Mouse (Mus musculus) neural tube, embryonic 12.5 days (tissue): ENCODE measurements at regions not wholly inside any gene's neighbourhood (a gene's known extent, or its start where the extent isn't known, plus 50 kb on each side); places are given as distances from the start of the nearest gene placed in this dataset.

Experiments used
- ATAC-seq: fragments of 200-750 bp; cut with Nextera tagmentation; 2 replicates; pipeline ENCODE4 v1.8.0; 2017; ENCODE audit warnings: low read depth, mild to moderate bottlenecking, moderate TSS enrichment, moderate library complexity; ENCODE audit not compliant: low FRiP score
- H3K27ac ChIP-seq: fragments of 300-500 bp; sonication (generic); 2 replicates; pipeline ENCODE4 v1.5.1; 2016
- H3K27me3 ChIP-seq: fragments of 300-500 bp; sonication (generic); replicated peaks from 2 replicates; pipeline ENCODE4 v1.6.1; 2016; ENCODE audit warnings: mild to moderate bottlenecking
- H3K36me3 ChIP-seq: fragments of 300-500 bp; sonication (generic); 2 replicates; pipeline ENCODE4 v1.6.1; 2016; ENCODE audit warnings: mild to moderate bottlenecking
- H3K4me1 ChIP-seq: fragments of 300-500 bp; sonication (generic); 2 replicates; pipeline ENCODE4 v1.6.1; 2016
- H3K4me2 ChIP-seq: fragments of 300-500 bp; sonication (generic); replicated peaks from 2 replicates; pipeline ENCODE4 v1.6.1; 2016; ENCODE audit warnings: mild to moderate bottlenecking
- H3K4me3 ChIP-seq: fragments of 300-500 bp; sonication (generic); 2 replicates; pipeline ENCODE4 v1.5.1; 2016
- H3K9ac ChIP-seq: fragments of 300-500 bp; sonication (generic); 2 replicates; pipeline ENCODE4 v1.6.1; 2016; ENCODE audit warnings: mild to moderate bottlenecking
- H3K9me3 ChIP-seq: fragments of 300-500 bp; sonication (generic); 2 replicates; pipeline ENCODE4 v1.6.1; 2016; ENCODE audit warnings: mild to moderate bottlenecking
- WGBS: fragments of 180-500 bp; shearing (Covaris S2); methylation state at CpG from one replicate; pipeline ENCODE4 v1.1.7; 2016; 5-methylcytosine and 5-hydroxymethylcytosine counted together

DNA sequence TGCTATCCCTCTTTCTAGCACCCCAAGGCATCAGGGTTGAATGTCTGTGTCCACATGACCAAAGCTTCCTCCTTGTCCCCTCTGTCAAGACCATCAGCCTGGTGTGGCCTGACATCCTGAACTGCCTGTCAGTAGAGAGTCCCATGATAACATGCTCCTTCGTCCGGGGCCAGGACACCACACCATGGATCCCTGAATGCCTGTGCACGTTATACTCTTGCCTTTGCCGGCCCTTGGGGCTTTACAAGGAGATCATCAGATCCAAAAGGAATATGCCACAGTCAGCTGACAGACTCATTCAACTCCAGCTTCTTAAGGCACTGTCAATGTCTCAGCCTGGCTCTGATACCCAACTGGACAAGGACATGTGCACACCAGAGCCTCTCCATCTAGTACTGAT is 493.5 kb downstream of the Fam19a5 start:
- Histone ChIP-seq H3K27me3 (no peaks in the 10 kb centered on the region), H3K9me3 (no peaks in the 10 kb centered on the region), H3K4me3 (no peak overlapping the region), H3K36me3 (no peaks in the 10 kb centered on the region), H3K4me1 (peaks cover 9% of the 10 kb centered on the region), H3K9ac (no peak overlapping the region), H3K27ac (no peak overlapping the region), H3K4me2 (no peak overlapping the region)
- WGBS: 96% methylated on average over 4 of the region's 4 CpGs
- no peak for ATAC-seq

DNA sequence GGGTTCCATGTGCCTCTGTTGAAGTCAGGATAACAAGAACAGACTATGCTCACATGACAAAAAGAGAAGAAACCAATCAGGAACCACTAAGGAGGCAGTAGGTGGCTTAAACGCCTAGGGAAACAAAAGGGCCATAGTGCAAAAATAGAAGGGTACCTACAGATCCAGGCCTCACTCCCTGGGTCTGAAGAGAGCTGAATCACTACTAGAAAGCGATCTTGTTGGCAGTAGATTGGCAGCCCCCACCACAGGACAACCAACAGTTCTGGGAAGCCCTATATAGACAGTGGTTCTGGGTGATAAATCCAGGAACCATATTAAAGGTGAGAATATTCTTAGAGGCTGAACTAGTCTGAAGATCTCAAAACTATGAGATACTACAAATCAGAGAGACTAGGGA is 498.7 kb downstream of the Fam19a5 start:
- Histone ChIP-seq H3K36me3 (no peaks in the 10 kb centered on the region), H3K4me1 (no peaks in the 10 kb centered on the region), H3K9ac (no peak overlapping the region), H3K9me3 (no peaks in the 10 kb centered on the region), H3K4me2 (no peak overlapping the region), H3K27me3 (no peaks in the 10 kb centered on the region), H3K4me3 (no peak overlapping the region), H3K27ac (no peak overlapping the region)
- 83% methylated on average over 2 of the region's 2 CpGs for WGBS
- no peak for ATAC-seq

- Histone ChIP-seq H3K9ac (no peak overlapping the region), H3K9me3 (no peaks in the 10 kb centered on the region), H3K4me2 (no peak overlapping the region), H3K4me1 (no peaks in the 10 kb centered on the region), H3K27me3 (no peaks in the 10 kb centered on the region), H3K27ac (no peak overlapping the region), H3K4me3 (no peak overlapping the region), H3K36me3 (no peaks in the 10 kb centered on the region)
- 81% methylated on average over 4 of the region's 4 CpGs for WGBS
- no peak for ATAC-seq
Measured at GRCm38 (mm10) chr15:88058071-88058470, 514.0 kb downstream of the Fam19a5 start.

DNA sequence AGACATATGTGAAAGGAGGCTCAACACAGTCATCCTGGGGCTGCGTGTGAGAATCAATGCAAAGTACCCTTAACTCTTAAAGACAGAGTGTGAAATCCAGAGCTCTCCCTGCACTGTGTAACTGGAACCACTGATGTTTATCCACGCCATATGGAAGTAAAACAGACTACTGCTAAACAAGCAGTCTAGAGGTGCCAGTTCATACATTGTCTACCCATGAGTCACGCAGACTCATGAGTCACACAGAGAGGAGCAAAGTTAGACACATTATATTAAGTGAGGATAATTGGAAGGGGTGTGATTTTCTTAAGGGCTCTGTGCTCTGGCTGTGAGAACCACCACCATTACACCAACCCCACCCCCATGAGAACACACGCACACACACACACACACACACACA is 516.8 kb downstream of the Fam19a5 start:
- no peak overlapping the region for H3K9ac ChIP-seq
- no peak overlapping the region for H3K27ac ChIP-seq
- no peaks in the 10 kb centered on the region for H3K4me1 ChIP-seq
- no peaks in the 10 kb centered on the region for H3K27me3 ChIP-seq
- no peaks in the 10 kb centered on the region for H3K36me3 ChIP-seq
- ATAC-seq: no peak
- no peak overlapping the region for H3K4me2 ChIP-seq
- H3K9me3 ChIP-seq: no peaks in the 10 kb centered on the region
- 86% methylated on average over 4 of the region's 4 CpGs for WGBS
- no peak overlapping the region for H3K4me3 ChIP-seq

DNA sequence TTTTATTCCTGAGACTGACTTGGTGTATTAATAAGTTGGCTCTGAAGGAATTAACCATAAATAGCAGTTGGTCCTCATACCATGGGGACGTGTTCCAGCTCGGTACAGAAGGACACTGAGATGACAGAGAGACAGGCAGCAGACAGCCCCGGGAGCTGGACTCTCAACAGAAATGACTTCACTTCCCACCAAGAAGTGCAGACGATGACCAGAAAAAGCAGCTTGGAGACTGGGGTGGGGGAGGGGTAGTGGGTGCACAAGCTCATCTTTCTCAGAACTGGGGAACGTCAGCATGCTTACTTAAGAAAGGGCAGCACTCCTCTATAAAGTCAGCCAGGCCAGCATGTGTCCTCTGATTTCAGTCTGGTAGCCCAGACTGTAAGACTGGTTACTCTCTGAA is 518.9 kb downstream of the Fam19a5 start:
- WGBS: 75% methylated on average over 5 of the region's 5 CpGs

DNA sequence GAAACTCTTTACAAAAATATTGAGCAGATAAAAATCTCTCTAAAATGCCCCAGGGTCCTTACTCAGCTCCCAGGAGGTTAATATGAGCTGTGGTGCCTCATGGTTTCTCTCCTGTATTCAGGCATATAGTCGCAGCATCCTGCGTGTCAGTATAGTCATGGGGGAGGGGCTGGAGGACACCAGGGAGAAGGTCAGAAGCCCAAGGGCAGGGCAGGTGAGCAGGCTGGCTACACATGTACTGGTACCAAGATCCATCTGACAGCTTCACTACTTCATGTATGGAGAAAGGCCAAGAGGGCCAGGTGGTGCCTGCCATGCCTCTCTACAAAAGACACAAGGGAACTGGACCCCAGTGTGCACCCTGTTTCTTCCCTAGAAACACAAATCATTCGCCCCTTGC is 524.4 kb downstream of the Fam19a5 start:
- Histone ChIP-seq H3K4me1 (peaks cover 5% of the 10 kb centered on the region; the same call in 1 of the 2 replicates), H3K27me3 (no peaks in the 10 kb centered on the region), H3K4me3 (no peak overlapping the region), H3K27ac (no peak overlapping the region), H3K9ac (no peak overlapping the region), H3K36me3 (no peaks in the 10 kb centered on the region), H3K9me3 (no peaks in the 10 kb centered on the region), H3K4me2 (no peak overlapping the region)
- ATAC-seq: no peak
- 74% methylated on average over 3 of the region's 3 CpGs for WGBS

More for the DNA sequence above, 518.9 kb downstream of the Fam19a5 start:
- ATAC-seq: no peak
- Histone ChIP-seq H3K36me3 (no peaks in the 10 kb centered on the region), H3K9ac (no peak overlapping the region), H3K4me2 (no peak overlapping the region), H3K9me3 (no peaks in the 10 kb centered on the region), H3K27ac (no peak overlapping the region), H3K27me3 (no peaks in the 10 kb centered on the region), H3K4me3 (no peak overlapping the region), H3K4me1 (no peaks in the 10 kb centered on the region)

DNA sequence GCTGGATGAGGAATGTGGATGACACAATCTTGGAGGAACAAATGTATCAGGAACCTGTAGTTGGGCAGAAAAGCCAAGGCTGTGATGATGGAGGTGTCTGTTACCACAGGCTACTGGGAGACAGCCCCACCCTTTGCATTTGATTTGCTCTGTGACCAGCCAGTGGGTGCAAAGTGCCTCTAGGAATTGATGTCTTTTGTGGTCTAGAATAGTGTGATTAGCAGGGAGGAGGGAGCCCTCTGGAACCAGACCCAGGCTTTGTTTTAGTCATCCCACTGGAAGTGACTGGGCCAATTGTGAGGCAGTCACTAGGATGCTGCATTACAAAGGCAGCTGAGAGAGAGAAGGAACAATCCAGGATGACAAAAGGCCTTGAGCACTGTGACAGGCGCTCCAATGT is 527.4 kb upstream of the Zdhhc25 start:
- Histone ChIP-seq H3K27me3 (no peaks in the 10 kb centered on the region), H3K4me2 (no peak overlapping the region), H3K27ac (no peak overlapping the region), H3K36me3 (no peaks in the 10 kb centered on the region), H3K9me3 (no peaks in the 10 kb centered on the region), H3K4me3 (no peak overlapping the region), H3K9ac (no peak overlapping the region), H3K4me1 (peaks cover 5% of the 10 kb centered on the region; the same call in 1 of the 2 replicates)
- no peak for ATAC-seq
- WGBS: 22% methylated on average over 1 of the region's 1 CpGs

DNA sequence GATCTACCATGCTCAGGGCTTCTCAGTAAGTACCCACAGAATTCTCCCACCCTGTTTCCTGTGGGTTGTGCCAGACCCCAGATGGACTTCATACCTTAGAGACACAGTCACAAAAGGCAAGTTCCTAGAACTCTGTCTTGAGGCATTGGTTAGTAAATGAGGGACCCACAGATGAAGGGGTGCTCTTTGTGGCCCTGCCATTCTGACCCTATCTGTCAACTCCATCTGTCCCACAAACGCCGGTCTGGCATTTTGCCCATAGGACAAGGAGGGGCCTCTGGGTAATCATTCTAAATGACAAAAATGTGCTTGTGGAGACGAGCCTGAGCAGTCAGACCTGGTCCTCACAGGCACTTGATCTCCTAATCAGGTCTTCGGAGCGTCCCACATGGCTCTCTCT is 516.2 kb upstream of the Zdhhc25 start:
- Histone ChIP-seq H3K27me3 (no peaks in the 10 kb centered on the region), H3K4me3 (no peak overlapping the region), H3K9ac (no peak overlapping the region), H3K36me3 (no peaks in the 10 kb centered on the region), H3K4me2 (no peak overlapping the region), H3K9me3 (no peaks in the 10 kb centered on the region), H3K27ac (no peak overlapping the region), H3K4me1 (no peaks in the 10 kb centered on the region)
- no peak for ATAC-seq
- WGBS: 62% methylated on average over 5 of the region's 5 CpGs

DNA sequence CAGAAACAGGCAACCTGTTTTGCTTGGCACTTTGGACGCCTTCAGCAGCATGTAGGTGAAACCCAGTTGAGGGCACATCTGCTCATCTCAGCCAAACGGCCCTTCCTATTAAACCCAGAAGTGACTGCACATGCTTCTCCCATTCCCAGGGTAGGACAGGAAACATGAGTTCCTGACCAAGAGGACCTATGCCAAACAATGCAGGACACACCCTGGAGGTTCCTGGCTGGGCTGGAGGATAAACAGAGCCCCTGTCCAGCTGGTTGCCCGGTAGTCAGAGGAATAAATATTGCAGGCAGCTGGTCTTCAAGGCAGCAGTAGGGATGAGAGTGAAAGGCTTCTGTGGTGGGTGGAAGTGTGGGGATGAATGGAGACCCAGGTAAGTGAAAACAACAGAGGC is 514.5 kb upstream of the Zdhhc25 start:
- Histone ChIP-seq H3K27ac (no peak overlapping the region), H3K4me2 (no peak overlapping the region), H3K9me3 (no peaks in the 10 kb centered on the region), H3K9ac (no peak overlapping the region), H3K27me3 (no peaks in the 10 kb centered on the region), H3K4me3 (no peak overlapping the region), H3K4me1 (0 out of 2 replicates have a peak, but pooled peaks cover 4% of the 10 kb centered on the region), H3K36me3 (no peaks in the 10 kb centered on the region)
- no peak for ATAC-seq
- 78% methylated on average over 3 of the region's 3 CpGs for WGBS

- 52% methylated on average over 4 of the region's 4 CpGs for WGBS
- H3K36me3 ChIP-seq: no peaks in the 10 kb centered on the region
- peaks cover 6% of the 10 kb centered on the region; the same call in 1 of the 2 replicates for H3K9me3 ChIP-seq
- H3K4me3 ChIP-seq: no peak overlapping the region
- 0 out of 2 replicates have a peak, but pooled peaks cover 4% of the 10 kb centered on the region for H3K4me1 ChIP-seq
- H3K27ac ChIP-seq: no peak overlapping the region
- no peak overlapping the region for H3K4me2 ChIP-seq
- ATAC-seq: no peak
- H3K27me3 ChIP-seq: no peaks in the 10 kb centered on the region
- no peak overlapping the region for H3K9ac ChIP-seq
Measured at GRCm38 (mm10) chr15:88089486-88089885, 510.6 kb upstream of the Zdhhc25 start.

GRCm38 (mm10) chr15:88091390-88091789 is 508.7 kb upstream of the Zdhhc25 start:
- no peak for ATAC-seq
- Histone ChIP-seq H3K36me3 (no peaks in the 10 kb centered on the region), H3K4me1 (0 out of 2 replicates have a peak, but pooled peaks cover 4% of the 10 kb centered on the region), H3K9me3 (peaks cover 6% of the 10 kb centered on the region; the same call in 1 of the 2 replicates), H3K4me2 (no peak overlapping the region), H3K27me3 (no peaks in the 10 kb centered on the region), H3K9ac (no peak overlapping the region), H3K4me3 (no peak overlapping the region), H3K27ac (no peak overlapping the region)
- 95% methylated on average over 5 of the region's 5 CpGs for WGBS

GRCm38 (mm10) chr15:88120376-88120775 is 479.7 kb upstream of the Zdhhc25 start:
- ATAC-seq: no peak
- H3K27me3 ChIP-seq: no peaks in the 10 kb centered on the region
- H3K4me2 ChIP-seq: no peak overlapping the region
- H3K27ac ChIP-seq: no peak overlapping the region
- 50% methylated on average over 5 of the region's 5 CpGs for WGBS
- no peak overlapping the region for H3K4me3 ChIP-seq
- H3K4me1 ChIP-seq: no peaks in the 10 kb centered on the region
- no peak overlapping the region for H3K9ac ChIP-seq
- no peaks in the 10 kb centered on the region for H3K9me3 ChIP-seq
- no peaks in the 10 kb centered on the region for H3K36me3 ChIP-seq

DNA sequence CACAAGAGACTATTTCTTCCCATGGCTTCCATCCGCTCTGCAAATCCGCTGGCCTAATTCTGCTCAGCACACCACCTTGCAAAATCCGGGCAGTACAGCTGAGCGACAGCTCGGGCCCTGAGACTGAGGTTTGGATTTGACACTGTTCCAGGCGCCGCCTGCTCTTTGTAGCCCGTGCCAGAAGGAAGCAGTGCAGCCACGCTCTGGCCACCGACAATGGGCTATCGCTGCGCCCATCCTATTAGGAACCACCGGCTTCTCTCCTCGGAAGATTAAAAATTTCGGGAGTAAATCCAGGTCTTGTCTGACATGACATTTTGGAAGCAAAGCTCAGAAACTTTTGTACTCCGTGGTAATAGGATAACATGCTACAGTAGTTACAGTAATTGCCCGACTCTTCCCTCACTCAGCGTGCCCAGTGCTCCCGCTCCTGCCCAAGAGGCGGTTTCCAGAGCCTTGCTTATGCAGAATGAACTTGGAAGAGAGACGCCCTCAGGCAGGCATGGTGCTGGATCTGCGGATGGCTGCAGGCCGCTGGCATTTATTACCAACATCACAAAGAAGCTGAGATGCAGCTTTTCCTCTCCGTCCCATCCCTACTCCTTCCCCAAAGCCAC is 476.1 kb upstream of the Zdhhc25 start:
- no peak for ATAC-seq
- Histone ChIP-seq H3K9ac (no peak overlapping the region), H3K4me1 (no peaks in the 10 kb centered on the region), H3K27me3 (no peaks in the 10 kb centered on the region), H3K36me3 (no peaks in the 10 kb centered on the region), H3K27ac (no peak overlapping the region), H3K9me3 (no peaks in the 10 kb centered on the region), H3K4me2 (no peak overlapping the region), H3K4me3 (no peak overlapping the region)
- WGBS: 89% methylated on average over 24 of the region's 24 CpGs
